Mouse (Mus musculus) midbrain, embryonic 16.5 days (tissue): ENCODE measurements around the gene Kcnd3. TPM values are rescaled to one million over a fixed set of nuclear protein-coding genes. Genes with fewer than 3 reads are reported as not detected.

ENCODE experiments used
- ATAC-seq: fragments of 200-750 bp; cut with Nextera tagmentation; 2 replicates; pipeline ENCODE4 v1.8.0; 2017; ENCODE audit warnings: moderate TSS enrichment
- H3K27ac ChIP-seq: fragments of 300-500 bp; sonication (generic); 2 replicates; pipeline ENCODE4 v1.5.1; 2014; ENCODE audit warnings: mild to moderate bottlenecking, low read length, mixed read lengths
- H3K27me3 ChIP-seq: fragments of 300-500 bp; sonication (generic); 2 replicates; pipeline ENCODE4 v1.6.1; 2014; ENCODE audit warnings: low read depth, low read length, mixed read lengths; ENCODE audit not compliant: control insufficient read depth, insufficient read depth
- H3K36me3 ChIP-seq: fragments of 300-500 bp; sonication (generic); 2 replicates; pipeline ENCODE4 v1.6.1; 2014; ENCODE audit warnings: mild to moderate bottlenecking, low read length, moderate library complexity, mixed read lengths; ENCODE audit not compliant: control insufficient read depth, insufficient read depth
- H3K4me1 ChIP-seq: fragments of 300-500 bp; sonication (generic); 2 replicates; pipeline ENCODE4 v1.6.1; 2014; ENCODE audit warnings: mild to moderate bottlenecking, low read length, mixed read lengths; ENCODE audit not compliant: control insufficient read depth, insufficient read depth
- H3K4me2 ChIP-seq: fragments of 300-500 bp; sonication (generic); 2 replicates; pipeline ENCODE4 v1.6.1; 2014; ENCODE audit warnings: mild to moderate bottlenecking, low read length, mixed read lengths
- H3K4me3 ChIP-seq: fragments of 300-500 bp; sonication (generic); 2 replicates; pipeline ENCODE4 v1.5.1; 2014; ENCODE audit warnings: low read depth, mild to moderate bottlenecking, low read length, moderate library complexity, mixed read lengths
- H3K9ac ChIP-seq: fragments of 300-500 bp; sonication (generic); 2 replicates; pipeline ENCODE4 v1.6.1; 2014; ENCODE audit warnings: low read depth, low read length, mixed read lengths
- H3K9me3 ChIP-seq: fragments of 300-500 bp; sonication (generic); replicated peaks from 2 replicates; pipeline ENCODE4 v1.6.1; 2014; ENCODE audit warnings: mild to moderate bottlenecking, low read length, mixed read lengths; ENCODE audit not compliant: control insufficient read depth, poor library complexity, severe bottlenecking
- WGBS: fragments of 180-500 bp; shearing (Covaris S2); extraction: QIAGEN DNeasy Blood & Tissue Kit; methylation state at CpG from one replicate; pipeline ENCODE4 v1.1.7; 2014; 5-methylcytosine and 5-hydroxymethylcytosine counted together
- polyA plus RNA-seq: library from polyadenylated mRNA; unstranded; fragments of >200 nt; fragmentation: Nextera tagmentation; extraction: Ambion mirVana; gene quantifications from 2 replicates; pipeline ENCODE4 v1.2.1, GENCODE M21; 2015

Gene Kcnd3
- polyA plus RNA-seq, 1 experiment from 2014 or later = 11.6 TPM

GRCm38 (mm10) chr3:105716353-105717000, 264.3 kb downstream of the Kcnd3 start:
- no peaks in the 10 kb centered on the region for H3K36me3 ChIP-seq
- peaks cover 4% of the 10 kb centered on the region; the same call in 1 of the 2 replicates for H3K4me1 ChIP-seq
- WGBS = 66% methylated on average over 18 of the region's 18 CpGs
- H3K9me3 ChIP-seq = no peaks in the 10 kb centered on the region
- H3K4me2 ChIP-seq = no peak overlapping the region
- H3K9ac ChIP-seq = no peak overlapping the region
- H3K27ac ChIP-seq = no peak overlapping the region
- no peaks in the 10 kb centered on the region for H3K27me3 ChIP-seq
- no peak for ATAC-seq
- no peak overlapping the region for H3K4me3 ChIP-seq

GRCm38 (mm10) chr3:105717856-105718555, 265.9 kb downstream of the Kcnd3 start:
- peaks cover 4% of the 10 kb centered on the region; the same call in 1 of the 2 replicates for H3K4me1 ChIP-seq
- no peaks in the 10 kb centered on the region for H3K9me3 ChIP-seq
- H3K4me3 ChIP-seq = no peak overlapping the region
- H3K27me3 ChIP-seq = no peaks in the 10 kb centered on the region
- no peak for ATAC-seq
- H3K4me2 ChIP-seq = no peak overlapping the region
- H3K36me3 ChIP-seq = no peaks in the 10 kb centered on the region
- no peak overlapping the region for H3K9ac ChIP-seq
- H3K27ac ChIP-seq = no peak overlapping the region
- WGBS = 57% methylated on average over 11 of the region's 11 CpGs

- Histone ChIP-seq H3K4me3 (no peak overlapping the region), H3K4me1 (peaks cover 4% of the 10 kb centered on the region; the same call in 1 of the 2 replicates), H3K9ac (no peak overlapping the region), H3K27me3 (no peaks in the 10 kb centered on the region), H3K4me2 (no peak overlapping the region), H3K36me3 (no peaks in the 10 kb centered on the region), H3K9me3 (no peaks in the 10 kb centered on the region), H3K27ac (no peak overlapping the region)
- no peak for ATAC-seq
- 56% methylated on average over 4 of the region's 4 CpGs for WGBS
Observed at GRCm38 (mm10) chr3:105718746-105719145, 266.6 kb downstream of the Kcnd3 start.

GRCm38 (mm10) chr3:105719979-105720378, 267.8 kb downstream of the Kcnd3 start:
- H3K36me3 ChIP-seq = no peaks in the 10 kb centered on the region
- no peak overlapping the region for H3K27ac ChIP-seq
- 80% methylated on average over 4 of the region's 4 CpGs for whole genome bisulfite sequencing
- no peak for ATAC-seq
- H3K4me3 ChIP-seq = no peak overlapping the region
- H3K9me3 ChIP-seq = no peaks in the 10 kb centered on the region
- H3K4me2 ChIP-seq = no peak overlapping the region
- no peaks in the 10 kb centered on the region for H3K4me1 ChIP-seq
- H3K27me3 ChIP-seq = no peaks in the 10 kb centered on the region
- no peak overlapping the region for H3K9ac ChIP-seq

DNA sequence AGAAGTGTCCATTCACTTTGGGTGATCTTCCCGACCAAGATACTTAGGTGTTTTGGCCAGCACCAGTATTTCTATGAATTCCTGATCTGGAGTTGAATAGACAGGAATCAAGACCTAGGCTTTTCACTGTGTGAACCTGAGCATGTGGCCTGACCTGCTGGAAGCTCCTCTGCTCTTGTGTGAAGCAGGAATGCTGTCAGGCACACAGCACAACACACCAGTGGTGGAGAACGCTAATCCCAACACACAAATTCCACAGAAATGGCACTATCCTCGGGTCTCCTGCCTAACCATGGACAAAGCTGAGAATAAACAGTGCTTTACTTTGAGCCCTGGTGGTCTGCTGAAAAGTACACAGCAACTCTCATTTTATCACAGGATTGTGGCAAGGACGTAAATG, 268.4 kb downstream of the Kcnd3 start:
- no peak for ATAC-seq
- Histone ChIP-seq H3K4me1 (no peaks in the 10 kb centered on the region), H3K27ac (no peak overlapping the region), H3K4me2 (no peak overlapping the region), H3K4me3 (no peak overlapping the region), H3K9ac (no peak overlapping the region), H3K27me3 (no peaks in the 10 kb centered on the region), H3K9me3 (no peaks in the 10 kb centered on the region), H3K36me3 (no peaks in the 10 kb centered on the region)
- WGBS = 75% methylated on average over 4 of the region's 4 CpGs

- no peaks in the 10 kb centered on the region for H3K36me3 ChIP-seq
- no peaks in the 10 kb centered on the region for H3K27me3 ChIP-seq
- 75% methylated on average over 2 of the region's 2 CpGs for WGBS
- no peak overlapping the region for H3K27ac ChIP-seq
- no peaks in the 10 kb centered on the region for H3K9me3 ChIP-seq
- no peak overlapping the region for H3K4me3 ChIP-seq
- no peak overlapping the region for H3K9ac ChIP-seq
- H3K4me2 ChIP-seq = no peak overlapping the region
- no peaks in the 10 kb centered on the region for H3K4me1 ChIP-seq
- peak; percentile 18; the same call in 1 of the 2 replicates for ATAC-seq
Observed at GRCm38 (mm10) chr3:105721681-105722201, 269.6 kb downstream of the Kcnd3 start.

DNA sequence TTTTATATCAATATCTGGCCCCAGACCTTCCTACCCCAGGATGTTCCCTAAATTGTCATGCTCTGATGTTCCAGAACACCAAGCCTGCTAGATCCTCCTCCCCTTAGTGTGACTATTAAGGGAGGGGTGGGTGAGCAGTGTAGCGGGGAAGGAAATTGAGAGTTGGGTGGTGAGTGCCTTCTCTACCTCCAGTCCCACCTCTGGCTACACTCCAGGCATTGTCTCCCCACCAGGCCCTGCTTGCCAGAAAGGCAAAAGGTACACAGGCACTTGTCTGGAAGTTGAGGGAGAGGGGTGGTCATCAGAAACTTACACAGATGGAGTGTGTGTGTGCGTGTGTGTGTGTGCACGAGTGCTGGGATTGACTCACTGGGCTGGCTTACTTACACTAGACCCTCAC, 270.4 kb downstream of the Kcnd3 start:
- Histone ChIP-seq H3K4me2 (no peak overlapping the region), H3K4me3 (no peak overlapping the region), H3K36me3 (no peaks in the 10 kb centered on the region), H3K27me3 (no peaks in the 10 kb centered on the region), H3K9me3 (no peaks in the 10 kb centered on the region), H3K4me1 (no peaks in the 10 kb centered on the region), H3K9ac (no peak overlapping the region), H3K27ac (no peak overlapping the region)
- no peak for ATAC-seq
- 90% methylated on average over 3 of the region's 3 CpGs for WGBS
